Mouse (Mus musculus) activated CD4-positive, CD25-positive, alpha-beta regulatory T cell, adult 4 months (primary cell): ENCODE data around the gene Gm8020. TPM values are rescaled to one million over a fixed set of nuclear protein-coding genes. Genes with fewer than 3 reads are reported as not detected.
"Not testable (repeated sequence)": the region's sequence is repeated elsewhere in the genome, so short reads cannot be mapped to it uniquely, and the experiment has no call there.

ENCODE experiments used
- ATAC-seq: one replicate; pipeline ENCODE4 v1.8.0; 2017
- polyA plus RNA-seq, 2 experiments: library from polyadenylated mRNA; unstranded; fragments of 100-300 nt; shearing (Covaris generic); gene quantifications; one replicate each; pipeline ENCODE4 v1.2.1; 2017

Gene Gm8020
- polyA plus RNA-seq, result not detected

DNA sequence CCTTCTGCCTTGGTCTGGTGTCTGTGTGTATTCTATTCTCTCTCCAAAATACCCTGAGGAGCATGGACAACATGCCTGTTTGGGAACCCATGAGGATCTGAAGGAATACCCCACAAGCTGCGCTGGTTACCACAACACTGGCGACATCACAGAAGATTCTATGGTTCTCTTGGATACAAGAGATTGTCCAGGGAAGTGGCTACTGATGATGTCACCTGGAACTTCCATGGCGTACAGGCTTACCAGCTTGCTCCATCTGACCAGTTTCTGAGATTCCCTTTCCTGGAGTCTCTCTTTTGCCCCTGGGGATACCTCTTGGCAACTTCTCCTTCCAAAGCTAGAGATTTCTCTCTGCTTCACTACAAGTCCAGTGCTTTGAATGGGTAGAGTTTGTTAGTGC, at the start of gene Gm8020:
TSS of gene Gm8020 (minus strand) at position 101 of the 400 bp plus-strand sequence.
- not testable (repeated sequence) for ATAC-seq

DNA sequence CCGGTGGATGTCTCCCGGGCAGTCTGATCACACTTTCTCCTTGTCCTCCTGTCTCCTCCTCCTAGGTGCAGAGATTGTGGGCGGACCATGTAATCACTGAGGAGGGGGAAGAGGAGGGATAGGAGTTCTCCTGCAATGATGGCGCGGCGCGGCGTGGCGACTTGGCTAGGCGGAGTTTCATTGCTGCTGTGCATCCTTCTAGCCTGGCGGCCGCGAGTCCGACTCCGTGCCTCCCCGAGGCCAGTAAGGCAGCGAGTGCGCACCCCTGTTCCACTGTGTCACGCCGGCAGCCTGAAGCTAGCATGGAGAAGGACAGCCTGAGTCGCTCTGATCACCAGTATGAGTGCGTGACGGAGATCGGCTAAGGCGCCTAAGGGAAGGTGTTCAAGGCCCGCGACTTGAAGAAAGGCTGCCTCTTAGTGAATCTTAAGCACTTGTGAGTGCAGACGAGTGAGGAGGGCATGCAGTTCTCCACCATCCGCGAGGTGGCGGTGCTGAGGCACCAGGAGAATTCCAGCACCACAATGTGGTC, 41.1 kb upstream of the Gm8020 start:
- not testable (repeated sequence) for ATAC-seq

DNA sequence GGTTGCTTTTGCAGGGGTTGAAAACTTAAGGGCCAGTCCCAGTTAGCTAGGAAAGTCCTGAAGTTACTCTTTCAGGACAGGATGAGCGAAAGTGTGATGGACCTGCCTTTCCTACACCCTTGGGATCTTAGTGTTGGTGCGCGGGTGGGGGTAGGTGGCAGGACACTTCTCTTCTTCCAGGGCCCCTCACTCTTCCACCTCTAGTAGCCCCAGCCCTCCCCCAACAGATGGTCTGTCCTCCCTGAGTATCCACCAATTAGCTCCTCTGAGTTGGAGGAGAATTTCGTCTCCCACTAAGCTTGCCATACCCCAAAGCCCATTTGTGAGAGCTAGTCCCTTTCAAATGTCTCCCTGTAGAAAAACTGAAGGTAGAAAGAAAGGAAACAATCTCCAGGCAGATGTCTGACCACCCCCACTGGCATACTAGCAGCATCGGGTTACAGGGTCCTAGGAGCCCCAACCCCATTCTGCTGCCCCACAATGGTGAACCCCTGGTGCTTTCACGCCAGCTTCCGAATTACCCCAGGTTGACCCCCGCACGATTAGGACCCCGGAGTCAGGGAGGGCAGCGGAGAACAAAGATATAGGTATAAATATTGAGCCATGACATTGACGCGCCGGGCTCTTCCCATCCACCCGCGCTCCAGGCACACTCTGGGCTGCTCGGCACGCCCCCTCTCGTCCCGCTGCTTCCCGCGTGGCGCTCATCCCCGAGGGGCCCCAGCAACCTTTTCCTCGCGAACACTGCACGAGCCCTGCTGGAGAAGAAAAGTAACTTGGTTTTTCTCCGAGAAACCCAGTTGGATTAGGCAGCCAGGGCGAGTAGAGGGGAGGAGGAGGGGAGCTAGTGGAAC, 40.4 kb upstream of the Gm8020 start:
- not testable (repeated sequence) for ATAC-seq

DNA sequence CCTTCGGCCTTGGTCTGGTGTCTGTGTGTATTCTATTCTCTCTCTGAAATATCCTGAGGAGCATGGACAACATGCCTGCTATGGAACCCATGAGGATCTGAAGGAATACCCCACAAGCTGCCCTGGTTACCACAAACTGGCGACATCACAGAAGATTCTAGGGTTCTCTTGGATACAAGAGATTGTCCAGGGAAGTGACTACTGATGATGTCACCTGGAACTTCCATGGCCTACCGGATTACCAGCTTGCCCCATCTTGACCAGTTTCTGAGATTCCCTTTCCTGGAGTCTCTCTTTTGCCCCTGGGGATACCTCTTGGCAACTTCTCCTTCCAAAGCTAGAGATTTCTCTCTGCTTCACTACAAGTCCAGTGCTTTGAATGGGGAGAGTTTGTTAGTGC, 22.0 kb upstream of the Gm8020 start, which contains the start of gene Gm8024:
TSS of gene Gm8024 (minus strand) at position 101 of the 400 bp plus-strand sequence.
- ATAC-seq, result not testable (repeated sequence)

DNA sequence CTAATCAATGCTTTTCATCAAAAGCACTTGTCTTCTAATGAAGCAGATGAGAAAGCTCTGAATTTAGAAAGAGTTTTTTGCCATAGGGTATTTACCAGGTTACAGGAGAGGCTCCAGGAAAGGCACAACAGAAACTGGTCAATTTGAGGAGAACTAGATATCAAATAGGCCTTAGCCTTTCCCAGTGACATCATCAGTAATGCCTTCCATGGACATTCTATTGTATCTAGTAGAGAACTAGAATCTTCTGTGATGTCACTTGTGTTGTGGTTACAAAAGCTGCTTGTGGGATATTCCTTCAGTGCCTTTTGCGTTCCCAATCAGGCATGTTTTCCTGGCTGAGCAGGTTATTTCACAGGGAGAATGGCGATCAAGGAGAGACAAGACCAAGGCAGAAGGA, 38.6 kb downstream of the Gm8020 start, which contains the start of gene Gm8011:
TSS of gene Gm8011 (plus strand) at position 301 of the 400 bp plus-strand sequence.
- ATAC-seq, result not testable (repeated sequence)

Other genes starting within 250 kb of the Gm8020 start
- gene Gm17026, start 242.3 kb downstream of the Gm8020 start, polyA plus RNA-seq, result not detected
- gene Gm9611, start 205.0 kb downstream of the Gm8020 start, polyA plus RNA-seq, result under 1 TPM in 1 of 2 experiments, not detected in 1; 0.24 TPM
- not detected for gene Gm7995, start 192.1 kb downstream of the Gm8020 start, polyA plus RNA-seq
- gene Gm8005, start 62.7 kb downstream of the Gm8020 start, polyA plus RNA-seq, result under 1 TPM in 1 of 2 experiments, not detected in 1; 0.26 TPM
- not detected for gene Gm8011, start 38.5 kb downstream of the Gm8020 start, polyA plus RNA-seq
- not detected for gene Gm8024, start 21.9 kb upstream of the Gm8020 start, polyA plus RNA-seq
- not detected for gene Gm17124, start 97.5 kb upstream of the Gm8020 start, polyA plus RNA-seq
- gene Gm3633, start 139.6 kb upstream of the Gm8020 start, polyA plus RNA-seq, result not detected
- not detected for gene Gm10378, start 153.6 kb upstream of the Gm8020 start, polyA plus RNA-seq